Mouse (Mus musculus): ENCODE measurements at regions not wholly inside any gene's neighbourhood (a gene's known extent, or its start where the extent isn't known, plus 50 kb on each side); places are given as distances from the start of the nearest gene placed in this dataset.

DNA sequence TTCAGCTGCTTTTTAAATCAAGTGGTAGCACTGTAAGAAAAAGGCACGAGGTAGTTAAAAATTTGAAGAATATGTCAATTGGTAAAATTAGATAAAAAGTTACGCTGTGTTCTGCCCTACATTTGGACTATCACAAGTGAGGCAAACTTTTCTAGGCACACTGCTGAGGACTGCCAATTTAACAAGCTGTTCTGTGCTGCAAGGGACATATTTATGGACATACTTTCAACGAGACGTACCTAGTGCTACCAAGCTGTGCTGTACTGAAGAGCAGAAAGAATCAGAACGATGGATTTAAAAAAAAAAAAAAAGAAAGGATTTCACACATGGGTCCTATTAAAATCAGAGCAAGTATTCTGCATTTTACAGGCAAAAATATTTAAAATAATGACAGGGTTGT lies 692.1 kb downstream of the Cypt12 start:
- H3K36me3 ChIP-seq (ENCODE audit: control insufficient read depth, insufficient read depth, low read length) = no peaks in the 10 kb centered on the region
- ATAC-seq (ENCODE audit: insufficient number of reproducible peaks, insufficient read depth, low FRiP score, low read depth) = no peak
- H3K4me3 ChIP-seq (ENCODE audit: control insufficient read depth in 1 of 2, insufficient read depth in 1 of 2, low read depth in 1 of 2, low read length in 2 of 2) = no peak overlapping the region
- no peak overlapping the region for H3K9ac ChIP-seq (ENCODE audit: low read length)
- H3K4me2 ChIP-seq (ENCODE audit: low read length) = no peak overlapping the region
- H3K9me3 ChIP-seq (ENCODE audit: control insufficient read depth, low read length) = no peaks in the 10 kb centered on the region
- no peak overlapping the region for H3K27ac ChIP-seq (replicated peaks in 1 of 2; ENCODE audit: control insufficient read depth in 1 of 2, insufficient read depth in 1 of 2, low read depth in 2 of 2, low read length in 2 of 2)
- H3K4me1 ChIP-seq (ENCODE audit: control insufficient read depth in 2 of 2, insufficient read depth in 2 of 2, low read length in 2 of 2) = no peaks in the 10 kb centered on the region
- H3K27me3 ChIP-seq (ENCODE audit: control insufficient read depth, insufficient read depth, low read length) = no peaks in the 10 kb centered on the region
- WGBS = 82% methylated on average over 5 of the region's 5 CpGs

DNA sequence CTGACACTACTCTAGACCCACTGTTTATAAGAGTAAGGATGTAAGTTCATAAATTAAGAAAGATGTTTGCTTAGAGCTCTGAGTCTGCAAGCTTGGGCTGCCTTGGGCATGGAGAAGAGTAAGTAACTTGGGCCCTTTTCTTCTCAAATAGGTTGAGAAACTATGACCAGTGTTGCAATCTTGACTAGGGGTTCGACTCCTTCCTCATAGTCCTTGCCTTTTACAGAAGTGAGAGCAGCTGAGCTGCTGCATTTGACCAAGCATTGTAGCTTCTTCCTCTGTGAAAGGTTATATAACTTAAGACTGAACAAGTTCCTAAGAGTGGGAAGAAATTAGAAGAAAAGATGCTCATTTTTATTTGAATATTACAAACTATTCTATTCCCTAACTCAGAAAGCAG lies 693.5 kb downstream of the Cypt12 start:
- Histone ChIP-seq H3K27me3 (ENCODE audit: control insufficient read depth, insufficient read depth, low read length) (no peaks in the 10 kb centered on the region), H3K4me3 (ENCODE audit: control insufficient read depth in 1 of 2, insufficient read depth in 1 of 2, low read depth in 1 of 2, low read length in 2 of 2) (no peak overlapping the region), H3K4me2 (ENCODE audit: low read length) (no peak overlapping the region), H3K27ac (replicated peaks in 1 of 2; ENCODE audit: control insufficient read depth in 1 of 2, insufficient read depth in 1 of 2, low read depth in 2 of 2, low read length in 2 of 2) (no peak overlapping the region), H3K9ac (ENCODE audit: low read length) (no peak overlapping the region), H3K36me3 (ENCODE audit: control insufficient read depth, insufficient read depth, low read length) (no peaks in the 10 kb centered on the region), H3K4me1 (ENCODE audit: control insufficient read depth in 2 of 2, insufficient read depth in 2 of 2, low read length in 2 of 2) (no peaks in the 10 kb centered on the region), H3K9me3 (ENCODE audit: control insufficient read depth, low read length) (no peaks in the 10 kb centered on the region)
- ATAC-seq (ENCODE audit: insufficient number of reproducible peaks, insufficient read depth, low FRiP score, low read depth) = no peak
- 81% methylated on average over 1 of the region's 1 CpGs for WGBS

DNA sequence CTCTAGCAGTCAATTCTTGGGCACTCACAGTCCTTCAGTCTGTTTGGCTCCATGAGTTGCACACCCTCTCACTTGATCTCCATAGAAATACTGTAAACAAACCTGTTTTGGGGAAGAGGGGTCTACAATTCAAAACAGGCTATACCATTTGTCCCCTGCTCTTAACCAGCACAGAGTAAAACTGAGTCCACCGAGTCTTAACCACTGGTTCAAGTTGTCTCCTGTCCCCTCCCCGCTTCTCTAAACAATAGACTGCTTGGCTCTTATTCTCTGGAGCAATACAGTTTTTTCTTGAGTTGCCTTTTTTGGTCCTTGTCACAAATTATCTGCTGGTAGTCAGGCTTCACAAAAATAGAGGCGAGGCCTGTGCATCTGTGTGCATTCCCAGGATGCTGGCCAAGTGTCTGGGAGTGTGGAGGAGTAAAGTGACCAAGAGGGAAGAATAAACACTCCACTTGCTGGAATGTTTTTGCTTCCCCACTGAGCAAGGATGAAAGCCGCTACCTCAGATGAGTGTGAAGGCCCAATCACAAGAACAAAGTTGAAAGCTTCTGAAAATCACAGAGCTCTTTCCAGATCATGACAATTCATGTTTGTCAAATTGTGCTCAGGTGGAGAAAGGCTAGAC lies 695.3 kb downstream of the Cypt12 start:
- no peak for ATAC-seq (ENCODE audit: insufficient number of reproducible peaks, insufficient read depth, low FRiP score, low read depth)
- Histone ChIP-seq H3K27me3 (ENCODE audit: control insufficient read depth, insufficient read depth, low read length) (no peaks in the 10 kb centered on the region), H3K27ac (replicated peaks in 1 of 2; ENCODE audit: control insufficient read depth in 1 of 2, insufficient read depth in 1 of 2, low read depth in 2 of 2, low read length in 2 of 2) (no peak overlapping the region), H3K4me2 (ENCODE audit: low read length) (no peak overlapping the region), H3K9me3 (ENCODE audit: control insufficient read depth, low read length) (no peaks in the 10 kb centered on the region), H3K9ac (ENCODE audit: low read length) (no peak overlapping the region), H3K4me3 (ENCODE audit: control insufficient read depth in 1 of 2, insufficient read depth in 1 of 2, low read depth in 1 of 2, low read length in 2 of 2) (no peak overlapping the region), H3K4me1 (ENCODE audit: control insufficient read depth in 2 of 2, insufficient read depth in 2 of 2, low read length in 2 of 2) (no peaks in the 10 kb centered on the region), H3K36me3 (ENCODE audit: control insufficient read depth, insufficient read depth, low read length) (no peaks in the 10 kb centered on the region)
- WGBS = 56% methylated on average over 4 of the region's 4 CpGs

DNA sequence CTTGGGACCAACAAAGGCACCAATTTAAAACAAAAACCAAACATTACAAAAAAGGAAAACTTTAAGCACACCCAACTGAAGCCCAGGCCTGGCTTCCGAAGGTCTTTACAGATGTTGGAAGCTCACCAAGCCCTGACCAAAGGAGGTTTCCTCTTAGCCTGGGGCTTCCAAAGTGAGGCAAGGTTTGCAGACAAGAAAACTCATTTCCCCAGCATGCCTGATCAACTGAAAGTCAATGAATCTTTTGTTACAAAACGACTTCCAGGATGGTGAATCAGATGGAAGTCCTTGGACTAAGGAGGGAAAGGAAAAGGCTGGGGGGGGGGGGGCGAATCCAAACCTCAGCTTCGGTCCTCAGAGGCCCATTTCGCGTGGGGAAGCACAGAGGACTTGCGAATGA lies 697.3 kb downstream of the Cypt12 start:
- WGBS = 80% methylated on average over 7 of the region's 7 CpGs
- Histone ChIP-seq H3K9me3 (ENCODE audit: control insufficient read depth, low read length) (no peaks in the 10 kb centered on the region), H3K27ac (replicated peaks in 1 of 2; ENCODE audit: control insufficient read depth in 1 of 2, insufficient read depth in 1 of 2, low read depth in 2 of 2, low read length in 2 of 2) (no peak overlapping the region), H3K9ac (ENCODE audit: low read length) (no peak overlapping the region), H3K36me3 (ENCODE audit: control insufficient read depth, insufficient read depth, low read length) (no peaks in the 10 kb centered on the region), H3K27me3 (ENCODE audit: control insufficient read depth, insufficient read depth, low read length) (no peaks in the 10 kb centered on the region), H3K4me3 (ENCODE audit: control insufficient read depth in 1 of 2, insufficient read depth in 1 of 2, low read depth in 1 of 2, low read length in 2 of 2) (no peak overlapping the region), H3K4me1 (ENCODE audit: control insufficient read depth in 2 of 2, insufficient read depth in 2 of 2, low read length in 2 of 2) (no peaks in the 10 kb centered on the region), H3K4me2 (ENCODE audit: low read length) (no peak overlapping the region)
- no peak for ATAC-seq (ENCODE audit: insufficient number of reproducible peaks, insufficient read depth, low FRiP score, low read depth)

DNA sequence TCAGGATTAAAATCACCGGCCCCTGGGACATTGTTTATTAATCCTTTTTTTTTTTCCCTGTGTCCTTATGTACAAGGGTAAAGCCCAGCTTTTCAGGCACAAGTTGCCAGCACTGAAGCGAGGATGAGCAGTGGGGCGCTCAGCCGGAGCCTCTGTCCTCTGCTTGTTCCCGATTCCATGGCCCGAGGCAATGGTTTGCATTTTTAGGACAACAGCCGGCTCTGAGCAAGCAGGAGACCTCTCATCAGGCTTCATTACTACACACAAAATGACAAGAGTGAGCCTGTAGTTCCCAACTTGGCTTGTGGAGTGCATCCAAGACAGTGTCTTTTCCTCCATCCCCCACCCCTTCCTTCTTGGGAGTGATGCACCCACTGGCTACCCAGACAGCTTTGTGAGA lies 697.7 kb downstream of the Cypt12 start:
- Histone ChIP-seq H3K9me3 (ENCODE audit: control insufficient read depth, low read length) (no peaks in the 10 kb centered on the region), H3K4me1 (ENCODE audit: control insufficient read depth in 2 of 2, insufficient read depth in 2 of 2, low read length in 2 of 2) (no peaks in the 10 kb centered on the region), H3K27me3 (ENCODE audit: control insufficient read depth, insufficient read depth, low read length) (no peaks in the 10 kb centered on the region), H3K4me2 (ENCODE audit: low read length) (no peak overlapping the region), H3K36me3 (ENCODE audit: control insufficient read depth, insufficient read depth, low read length) (no peaks in the 10 kb centered on the region), H3K9ac (ENCODE audit: low read length) (no peak overlapping the region), H3K4me3 (ENCODE audit: control insufficient read depth in 1 of 2, insufficient read depth in 1 of 2, low read depth in 1 of 2, low read length in 2 of 2) (no peak overlapping the region), H3K27ac (replicated peaks in 1 of 2; ENCODE audit: control insufficient read depth in 1 of 2, insufficient read depth in 1 of 2, low read depth in 2 of 2, low read length in 2 of 2) (no peak overlapping the region)
- ATAC-seq (ENCODE audit: insufficient number of reproducible peaks, insufficient read depth, low FRiP score, low read depth) = no peak
- 90% methylated on average over 7 of the region's 7 CpGs for WGBS

DNA sequence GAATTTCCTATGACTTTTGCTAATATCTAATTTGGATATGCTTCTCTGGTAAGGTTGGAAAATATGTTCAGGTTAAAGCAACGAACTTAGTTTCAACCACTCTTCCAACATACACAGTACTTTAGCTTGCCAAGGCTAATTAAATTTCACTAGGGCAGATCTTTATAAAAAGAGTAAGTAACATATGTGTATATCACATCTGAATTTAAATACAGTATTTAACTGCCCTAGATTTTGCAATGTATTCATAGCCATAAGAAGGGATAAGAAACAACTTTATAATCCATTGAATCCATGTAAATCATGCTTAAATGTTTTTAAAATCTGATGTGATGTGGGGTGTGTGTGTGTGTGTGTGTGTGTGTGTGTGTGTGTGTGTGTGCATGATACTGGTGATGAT lies 705.3 kb downstream of the Cypt12 start:
- Histone ChIP-seq H3K4me1 (ENCODE audit: control insufficient read depth in 2 of 2, insufficient read depth in 2 of 2, low read length in 2 of 2) (no peaks in the 10 kb centered on the region), H3K27me3 (ENCODE audit: control insufficient read depth, insufficient read depth, low read length) (no peaks in the 10 kb centered on the region), H3K9ac (ENCODE audit: low read length) (no peak overlapping the region), H3K36me3 (ENCODE audit: control insufficient read depth, insufficient read depth, low read length) (no peaks in the 10 kb centered on the region), H3K4me3 (ENCODE audit: control insufficient read depth in 1 of 2, insufficient read depth in 1 of 2, low read depth in 1 of 2, low read length in 2 of 2) (no peak overlapping the region), H3K27ac (replicated peaks in 1 of 2; ENCODE audit: control insufficient read depth in 1 of 2, insufficient read depth in 1 of 2, low read depth in 2 of 2, low read length in 2 of 2) (no peak overlapping the region), H3K4me2 (ENCODE audit: low read length) (no peak overlapping the region), H3K9me3 (ENCODE audit: control insufficient read depth, low read length) (no peaks in the 10 kb centered on the region)
- 60% methylated on average over 1 of the region's 1 CpGs for WGBS
- no peak for ATAC-seq (ENCODE audit: insufficient number of reproducible peaks, insufficient read depth, low FRiP score, low read depth)

DNA sequence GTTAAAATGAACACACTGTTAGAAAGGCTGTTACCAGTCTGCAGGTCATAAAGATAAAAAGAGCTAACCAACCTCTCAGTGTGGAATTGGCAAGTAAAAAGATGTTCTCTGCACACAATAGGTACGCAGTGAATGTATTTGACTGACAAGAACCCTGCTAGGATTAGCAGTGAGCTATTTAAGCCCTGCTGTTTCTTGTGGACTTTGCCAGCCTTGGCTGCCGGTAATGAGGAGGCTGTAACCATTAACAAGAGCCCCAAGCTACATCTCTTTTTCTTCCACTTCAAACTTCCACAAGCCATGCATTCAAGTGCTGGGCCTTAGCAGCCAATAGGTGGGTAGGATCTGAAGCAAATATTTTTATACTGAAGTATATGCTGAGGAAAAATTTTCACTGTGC lies 717.5 kb downstream of the Cypt12 start:
- Histone ChIP-seq H3K27me3 (ENCODE audit: control insufficient read depth, insufficient read depth, low read length) (no peaks in the 10 kb centered on the region), H3K36me3 (ENCODE audit: control insufficient read depth, insufficient read depth, low read length) (no peaks in the 10 kb centered on the region), H3K9ac (ENCODE audit: low read length) (no peak overlapping the region), H3K27ac (replicated peaks in 1 of 2; ENCODE audit: control insufficient read depth in 1 of 2, insufficient read depth in 1 of 2, low read depth in 2 of 2, low read length in 2 of 2) (no peak overlapping the region), H3K4me2 (ENCODE audit: low read length) (no peak overlapping the region), H3K4me3 (ENCODE audit: control insufficient read depth in 1 of 2, insufficient read depth in 1 of 2, low read depth in 1 of 2, low read length in 2 of 2) (no peak overlapping the region), H3K4me1 (ENCODE audit: control insufficient read depth in 2 of 2, insufficient read depth in 2 of 2, low read length in 2 of 2) (no peaks in the 10 kb centered on the region), H3K9me3 (ENCODE audit: control insufficient read depth, low read length) (no peaks in the 10 kb centered on the region)
- 57% methylated on average over 2 of the region's 2 CpGs for WGBS
- no peak for ATAC-seq (ENCODE audit: insufficient number of reproducible peaks, insufficient read depth, low FRiP score, low read depth)

DNA sequence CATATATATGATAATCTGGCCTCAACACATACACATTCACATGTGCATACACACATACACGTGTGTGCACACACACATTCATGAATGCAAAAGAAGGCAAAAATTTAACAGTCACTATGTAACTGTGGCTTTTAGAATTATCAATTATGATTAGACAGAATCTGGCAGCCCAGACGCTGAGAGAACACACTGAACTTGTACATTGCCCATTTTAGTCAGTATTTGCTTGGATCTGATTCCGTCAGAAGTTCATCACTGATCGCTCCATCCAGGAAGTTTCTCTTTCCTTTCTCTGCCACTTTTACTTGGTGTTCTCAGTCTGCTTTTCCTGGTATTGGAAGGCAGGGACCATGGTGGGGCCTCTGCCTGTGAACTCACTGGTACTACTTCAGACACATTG lies 719.5 kb downstream of the Cypt12 start:
- Histone ChIP-seq H3K4me2 (ENCODE audit: low read length) (no peak overlapping the region), H3K27ac (replicated peaks in 1 of 2; ENCODE audit: control insufficient read depth in 1 of 2, insufficient read depth in 1 of 2, low read depth in 2 of 2, low read length in 2 of 2) (no peak overlapping the region), H3K9me3 (ENCODE audit: control insufficient read depth, low read length) (no peaks in the 10 kb centered on the region), H3K4me1 (ENCODE audit: control insufficient read depth in 2 of 2, insufficient read depth in 2 of 2, low read length in 2 of 2) (no peaks in the 10 kb centered on the region), H3K9ac (ENCODE audit: low read length) (no peak overlapping the region), H3K27me3 (ENCODE audit: control insufficient read depth, insufficient read depth, low read length) (no peaks in the 10 kb centered on the region), H3K36me3 (ENCODE audit: control insufficient read depth, insufficient read depth, low read length) (no peaks in the 10 kb centered on the region), H3K4me3 (ENCODE audit: control insufficient read depth in 1 of 2, insufficient read depth in 1 of 2, low read depth in 1 of 2, low read length in 2 of 2) (no peak overlapping the region)
- no peak for ATAC-seq (ENCODE audit: insufficient number of reproducible peaks, insufficient read depth, low FRiP score, low read depth)
- 87% methylated on average over 4 of the region's 4 CpGs for WGBS
